Mouse (Mus musculus) hindbrain, embryonic 14.5 days (tissue): Measurements from ENCODE around the gene Gm11627. TPM values are rescaled to one million over a fixed set of nuclear protein-coding genes. Genes with fewer than 3 reads are reported as not detected.

ENCODE experiments used
- ATAC-seq: fragments of 200-750 bp; cut with Nextera tagmentation; 2 replicates; pipeline ENCODE4 v1.8.0; 2017; ENCODE audit warnings: moderate number of reproducible peaks, mild to moderate bottlenecking, moderate TSS enrichment, moderate library complexity; ENCODE audit not compliant: low FRiP score
- DNase-seq: peaks from one replicate; pipeline ENCODE4 v3.0.0-alpha.2; 2015; ENCODE audit warnings: low spot score
- H3K27ac ChIP-seq: fragments of 300-500 bp; sonication (generic); 2 replicates; pipeline ENCODE4 v1.5.1; 2014; ENCODE audit warnings: mild to moderate bottlenecking, moderate library complexity
- H3K27me3 ChIP-seq: fragments of 300-500 bp; sonication (generic); 2 replicates; pipeline ENCODE4 v1.6.1; 2014; ENCODE audit warnings: mild to moderate bottlenecking, low read length, mixed read lengths; ENCODE audit not compliant: control insufficient read depth, insufficient read depth
- H3K36me3 ChIP-seq: fragments of 300-500 bp; sonication (generic); replicated peaks from 2 replicates; pipeline ENCODE4 v1.6.1; 2014; ENCODE audit not compliant: control insufficient read depth, insufficient read depth
- H3K4me1 ChIP-seq: fragments of 300-500 bp; sonication (generic); replicated peaks from 2 replicates; pipeline ENCODE4 v1.6.1; 2014; ENCODE audit warnings: antibody characterized with exemption, low read length, mixed read lengths; ENCODE audit not compliant: control insufficient read depth, insufficient read depth
- H3K4me2 ChIP-seq: fragments of 300-500 bp; sonication (generic); replicated peaks from 2 replicates; pipeline ENCODE4 v1.6.1; 2014; ENCODE audit warnings: mild to moderate bottlenecking, moderate library complexity
- H3K4me3 ChIP-seq: fragments of 300-500 bp; sonication (generic); replicated peaks from 2 replicates; pipeline ENCODE4 v1.5.1; 2014; ENCODE audit warnings: mild to moderate bottlenecking, low read length
- H3K9ac ChIP-seq: fragments of 300-500 bp; sonication (generic); 2 replicates; pipeline ENCODE4 v1.6.1; 2014
- H3K9me3 ChIP-seq: fragments of 300-500 bp; sonication (generic); 2 replicates; pipeline ENCODE4 v1.6.1; 2016; ENCODE audit warnings: low read length; ENCODE audit not compliant: control insufficient read depth
- WGBS: fragments of 180-500 bp; shearing (Covaris S2); extraction: QIAGEN DNeasy Blood & Tissue Kit; methylation state at CpG from one replicate; pipeline ENCODE4 v1.1.7; 2014; 5-methylcytosine and 5-hydroxymethylcytosine counted together
- polyA plus RNA-seq: library from polyadenylated mRNA; unstranded; fragments of >200 nt; fragmentation: Nextera tagmentation; extraction: Ambion mirVana; gene quantifications from 2 replicates; pipeline ENCODE4 v1.2.1, GENCODE M21; 2014

The Gm11627 gene
- 3.7 and 4.3 TPM in 2 replicates for polyA plus RNA-seq

- no peak within 1 kb of the TSS for H3K9ac ChIP-seq
- ATAC-seq, result peak; percentile 85; the same call in 1 of the 2 replicates
- WGBS, result 3% methylated on average over 23 of the region's 23 CpGs
These were observed at the start of gene Gm11627 for GRCm38 (mm10) chr11:102579165-102580033. Gm11627 (minus strand) TSS chr11:102579461.

GRCm38 (mm10) chr11:102628529-102628928, 49.3 kb upstream of the Gm11627 start:
- DNase-seq, result no peak

More at GRCm38 (mm10) chr11:102579165-102580033, at the start of gene Gm11627:
- no peaks in the 10 kb centered on the region for H3K27me3 ChIP-seq
- peak within 1 kb of the TSS; percentile 44 for H3K4me2 ChIP-seq
- no peak for DNase-seq
- H3K4me3 ChIP-seq, result peak within 1 kb of the TSS; percentile 18
- H3K36me3 ChIP-seq, result no peaks in the 10 kb centered on the region
- H3K4me1 ChIP-seq, result peaks cover 20% of the 10 kb centered on the region; the same call in 1 of the 2 replicates
- peak within 1 kb of the TSS; percentile 44 for H3K27ac ChIP-seq
- H3K9me3 ChIP-seq, result no peaks in the 10 kb centered on the region

GRCm38 (mm10) chr11:102627171-102627931, 48.1 kb upstream of the Gm11627 start:
- DNase-seq, result no peak
- no peak overlapping the region for H3K27ac ChIP-seq
- WGBS, result 90% methylated on average over 9 of the region's 9 CpGs

More at GRCm38 (mm10) chr11:102628529-102628928, 49.3 kb upstream of the Gm11627 start:
- Histone ChIP-seq H3K4me3 (no peak overlapping the region), H3K4me1 (peaks cover 21% of the 10 kb centered on the region), H3K4me2 (no peak overlapping the region), H3K36me3 (no peaks in the 10 kb centered on the region), H3K27me3 (0 out of 2 replicates have a peak, but pooled peaks cover 8% of the 10 kb centered on the region), H3K9me3 (no peaks in the 10 kb centered on the region), H3K27ac (no peak overlapping the region), H3K9ac (no peak overlapping the region)
- no peak for ATAC-seq
- 42% methylated on average over 9 of the region's 9 CpGs for WGBS

GRCm38 (mm10) chr11:102624888-102625407, 45.7 kb upstream of the Gm11627 start:
- no peak overlapping the region for H3K9ac ChIP-seq
- ATAC-seq (peak; percentile 71), DNase-seq (peak; percentile 38)
- peak overlapping the region; percentile 43 for H3K4me2 ChIP-seq
- no peaks in the 10 kb centered on the region for H3K36me3 ChIP-seq
- H3K27me3 ChIP-seq, result no peaks in the 10 kb centered on the region
- peaks cover 16% of the 10 kb centered on the region for H3K4me1 ChIP-seq
- 18% methylated on average over 14 of the region's 14 CpGs for WGBS
- H3K4me3 ChIP-seq, result no peak overlapping the region
- peak overlapping the region; percentile 50; the same call in 1 of the 2 replicates for H3K27ac ChIP-seq
- no peaks in the 10 kb centered on the region for H3K9me3 ChIP-seq

More at GRCm38 (mm10) chr11:102627171-102627931, 48.1 kb upstream of the Gm11627 start:
- no peak overlapping the region for H3K9ac ChIP-seq
- no peak for ATAC-seq
- H3K4me2 ChIP-seq, result no peak overlapping the region
- H3K4me3 ChIP-seq, result no peak overlapping the region
- H3K9me3 ChIP-seq, result no peaks in the 10 kb centered on the region
- H3K27me3 ChIP-seq, result 0 out of 2 replicates have a peak, but pooled peaks cover 3% of the 10 kb centered on the region
- H3K4me1 ChIP-seq, result peaks cover 16% of the 10 kb centered on the region
- H3K36me3 ChIP-seq, result no peaks in the 10 kb centered on the region

GRCm38 (mm10) chr11:102623876-102624789, 44.9 kb upstream of the Gm11627 start:
- Histone ChIP-seq H3K27me3 (no peaks in the 10 kb centered on the region), H3K27ac (peak overlapping the region; percentile 50; the same call in 1 of the 2 replicates), H3K4me2 (no peak overlapping the region), H3K9ac (no peak overlapping the region), H3K4me1 (peaks cover 16% of the 10 kb centered on the region), H3K4me3 (no peak overlapping the region), H3K36me3 (no peaks in the 10 kb centered on the region), H3K9me3 (no peaks in the 10 kb centered on the region)
- peak; percentile 46; the same call in 1 of the 2 replicates for ATAC-seq
- no peak for DNase-seq
- WGBS, result 12% methylated on average over 17 of the region's 17 CpGs

GRCm38 (mm10) chr11:102619449-102619848, 40.2 kb upstream of the Gm11627 start:
- H3K9me3 ChIP-seq, result no peaks in the 10 kb centered on the region
- no peak overlapping the region for H3K4me2 ChIP-seq
- no peaks in the 10 kb centered on the region for H3K36me3 ChIP-seq
- no peak overlapping the region for H3K4me3 ChIP-seq
- no peaks in the 10 kb centered on the region for H3K27me3 ChIP-seq
- no peak overlapping the region for H3K27ac ChIP-seq
- WGBS, result 68% methylated on average over 2 of the region's 2 CpGs
- H3K4me1 ChIP-seq, result peaks cover 6% of the 10 kb centered on the region; the same call in 1 of the 2 replicates
- H3K9ac ChIP-seq, result no peak overlapping the region
- ATAC-seq (no peak), DNase-seq (no peak)

GRCm38 (mm10) chr11:102611317-102611705, 32.0 kb upstream of the Gm11627 start:
- no peak overlapping the region for H3K9ac ChIP-seq
- no peak overlapping the region for H3K27ac ChIP-seq
- no peak overlapping the region for H3K4me3 ChIP-seq
- ATAC-seq (no peak), DNase-seq (no peak)
- H3K4me1 ChIP-seq, result peaks cover 7% of the 10 kb centered on the region; the same call in 1 of the 2 replicates
- no peak overlapping the region for H3K4me2 ChIP-seq
- no peaks in the 10 kb centered on the region for H3K27me3 ChIP-seq
- H3K36me3 ChIP-seq, result no peaks in the 10 kb centered on the region
- 20% methylated on average over 6 of the region's 6 CpGs for WGBS
- no peaks in the 10 kb centered on the region for H3K9me3 ChIP-seq

- H3K4me3 ChIP-seq, result no peak overlapping the region
- DNase-seq (no peak), ATAC-seq (no peak)
- H3K36me3 ChIP-seq, result no peaks in the 10 kb centered on the region
- H3K9me3 ChIP-seq, result no peaks in the 10 kb centered on the region
- 18% methylated on average over 9 of the region's 9 CpGs for WGBS
- no peak overlapping the region for H3K27ac ChIP-seq
- no peak overlapping the region for H3K4me2 ChIP-seq
- H3K4me1 ChIP-seq, result peaks cover 13% of the 10 kb centered on the region; the same call in 1 of the 2 replicates
- H3K9ac ChIP-seq, result peak overlapping the region; percentile 8; the same call in 1 of the 2 replicates
- peaks cover 2% of the 10 kb centered on the region; the same call in 1 of the 2 replicates for H3K27me3 ChIP-seq
These were observed 31.5 kb upstream of the Gm11627 start for GRCm38 (mm10) chr11:102610675-102611316.
